Mouse (Mus musculus): ENCODE measurements around the gene Zfp865. TPM values are rescaled to one million over a fixed set of nuclear protein-coding genes. Genes with fewer than 3 reads are reported as not detected.
"Not testable (repeated sequence)": the region's sequence is repeated elsewhere in the genome, so short reads cannot be mapped to it uniquely, and the experiment has no call there.

Gene Zfp865
- 10 to 100 TPM; 33.5 to 39.7 TPM for total RNA-seq (2021)

- peak; percentile 99 for DNase-seq
These were observed at the start of gene Zfp865, which contains the start of gene Ccdc106 for GRCm38 (mm10) chr7:5020000-5020681. Gene Zfp865, plus strand, starts transcription at chr7:5020376. Gene Ccdc106, plus strand, starts transcription at chr7:5020553.

- DNase-seq, result no peak
These were observed 49.1 kb upstream of the Zfp865 start, which contains the start of gene Sbk3 for GRCm38 (mm10) chr7:4971068-4971467. Gene Sbk3, minus strand, starts transcription at chr7:4971168.

DNA sequence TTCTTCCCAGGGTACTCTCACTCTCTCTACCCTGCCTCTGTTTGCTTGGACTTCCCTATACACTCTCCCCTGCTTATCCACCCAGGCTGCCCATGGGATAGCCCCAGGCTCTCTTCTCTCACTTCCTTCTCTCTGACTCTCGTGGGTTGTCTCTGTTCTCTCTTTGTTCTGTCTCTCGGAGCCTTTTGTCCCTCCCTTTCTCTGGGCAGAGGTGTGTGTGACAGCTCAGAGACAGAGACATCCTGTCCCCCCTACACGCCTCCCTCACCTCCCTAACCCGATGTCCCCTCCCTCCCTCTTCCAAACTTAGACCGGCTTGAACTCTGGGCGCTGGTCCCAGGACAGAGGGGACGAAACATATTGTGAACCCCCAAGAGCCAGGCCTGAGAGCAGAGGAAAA lies 48.5 kb upstream of the Zfp865 start:
- no peak for DNase-seq

DNA sequence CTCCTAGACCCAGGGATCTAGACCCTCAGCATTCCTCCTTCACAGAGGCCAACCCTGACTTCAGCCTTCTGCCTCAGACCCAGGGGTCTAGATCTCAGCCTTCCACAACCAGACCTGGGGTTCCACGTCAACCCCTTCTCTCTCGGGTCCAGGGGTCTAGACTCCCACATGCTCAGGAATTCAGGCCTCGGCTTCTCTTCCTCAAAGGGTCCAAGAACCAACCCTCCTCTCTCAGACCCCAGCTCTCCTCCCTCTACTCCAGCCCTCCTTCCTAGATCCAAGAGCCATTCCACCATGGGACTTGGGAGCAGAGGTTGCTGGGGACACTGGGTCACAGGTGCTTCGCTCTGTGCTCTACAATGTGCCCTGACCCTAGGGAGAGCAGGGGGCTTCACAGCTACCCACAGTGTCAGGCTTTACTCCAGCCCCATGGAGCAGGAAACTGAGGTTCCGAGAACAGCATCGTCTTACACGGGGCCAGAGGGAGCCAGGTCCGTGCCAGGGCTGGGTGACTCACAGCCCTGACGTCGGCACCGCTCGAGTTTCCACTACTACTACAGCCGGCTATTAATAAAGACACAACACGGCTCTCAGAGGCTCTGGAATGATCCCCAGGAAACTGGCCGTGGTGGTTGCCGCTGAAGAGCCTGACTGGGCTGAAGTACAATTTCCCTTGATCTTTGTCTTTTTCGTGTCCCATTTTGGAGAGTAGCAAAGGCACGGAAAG lies 47.7 kb upstream of the Zfp865 start:
- DNase-seq, result no peak

GRCm38 (mm10) chr7:4975455-4975854 lies 44.7 kb upstream of the Zfp865 start:
- DNase-seq, result no peak

GRCm38 (mm10) chr7:4976832-4977231 lies 43.3 kb upstream of the Zfp865 start:
- no peak for DNase-seq

DNA sequence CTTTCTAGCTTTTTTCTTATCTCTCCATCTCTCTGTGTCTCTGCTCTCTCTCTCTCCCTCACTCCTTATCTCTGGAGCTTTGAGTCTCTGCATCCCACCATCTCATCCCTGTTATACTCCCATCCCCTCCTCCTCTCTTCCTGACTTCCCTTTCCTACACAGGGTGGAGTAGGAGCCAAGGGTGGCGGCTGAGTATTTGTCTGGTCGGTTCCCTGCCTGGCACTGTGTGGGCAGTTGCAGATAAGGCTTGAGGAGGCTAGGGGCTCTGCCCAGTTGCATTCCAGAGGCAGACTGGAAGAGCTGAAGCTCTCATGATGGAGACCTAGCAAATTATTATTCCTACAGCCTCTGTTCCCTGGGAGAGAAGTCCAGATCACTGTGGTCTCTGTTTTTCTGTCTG lies 31.9 kb upstream of the Zfp865 start:
- DNase-seq, result no peak

GRCm38 (mm10) chr7:4993347-4993998 lies 26.7 kb upstream of the Zfp865 start:
- DNase-seq, result no peak

GRCm38 (mm10) chr7:4993999-4994788 lies 26.0 kb upstream of the Zfp865 start:
- DNase-seq, result no peak

DNA sequence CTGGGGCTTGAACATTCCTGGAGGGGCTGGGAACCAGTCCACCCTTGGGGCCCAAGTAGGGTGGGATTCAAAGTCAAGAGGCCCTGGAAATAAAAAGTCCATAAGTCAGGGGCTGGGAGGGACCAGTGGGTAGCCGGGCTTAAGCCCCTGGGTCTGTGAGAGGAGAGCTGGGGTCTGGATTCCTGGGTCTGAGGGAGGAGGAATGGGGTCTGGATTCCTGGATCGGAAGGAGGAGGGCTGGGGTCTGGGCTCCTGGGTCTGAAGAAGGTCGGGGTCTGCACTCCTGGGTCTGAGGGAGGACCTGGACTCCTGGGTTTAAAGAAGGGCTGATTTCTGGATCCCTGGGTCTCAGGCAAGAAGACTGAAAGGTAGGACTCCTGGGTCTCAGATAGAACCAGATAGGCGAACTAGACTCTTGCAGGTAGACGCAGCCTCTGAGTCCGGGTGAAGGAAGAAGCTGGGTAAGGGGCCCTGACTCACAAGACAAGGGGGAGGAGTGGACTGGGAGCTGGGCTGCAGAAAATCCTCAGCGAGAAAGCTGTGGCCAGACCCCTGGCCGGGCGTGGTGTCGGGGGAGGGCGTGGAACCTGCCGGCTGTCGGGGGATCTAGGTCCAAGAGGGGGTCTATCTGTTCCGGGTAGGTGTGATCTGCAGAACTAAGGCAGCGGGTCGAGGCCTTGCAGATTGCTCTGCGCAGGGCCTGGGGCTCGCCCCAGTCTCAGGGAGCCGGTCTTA lies 24.7 kb upstream of the Zfp865 start:
- DNase-seq, result no peak

DNA sequence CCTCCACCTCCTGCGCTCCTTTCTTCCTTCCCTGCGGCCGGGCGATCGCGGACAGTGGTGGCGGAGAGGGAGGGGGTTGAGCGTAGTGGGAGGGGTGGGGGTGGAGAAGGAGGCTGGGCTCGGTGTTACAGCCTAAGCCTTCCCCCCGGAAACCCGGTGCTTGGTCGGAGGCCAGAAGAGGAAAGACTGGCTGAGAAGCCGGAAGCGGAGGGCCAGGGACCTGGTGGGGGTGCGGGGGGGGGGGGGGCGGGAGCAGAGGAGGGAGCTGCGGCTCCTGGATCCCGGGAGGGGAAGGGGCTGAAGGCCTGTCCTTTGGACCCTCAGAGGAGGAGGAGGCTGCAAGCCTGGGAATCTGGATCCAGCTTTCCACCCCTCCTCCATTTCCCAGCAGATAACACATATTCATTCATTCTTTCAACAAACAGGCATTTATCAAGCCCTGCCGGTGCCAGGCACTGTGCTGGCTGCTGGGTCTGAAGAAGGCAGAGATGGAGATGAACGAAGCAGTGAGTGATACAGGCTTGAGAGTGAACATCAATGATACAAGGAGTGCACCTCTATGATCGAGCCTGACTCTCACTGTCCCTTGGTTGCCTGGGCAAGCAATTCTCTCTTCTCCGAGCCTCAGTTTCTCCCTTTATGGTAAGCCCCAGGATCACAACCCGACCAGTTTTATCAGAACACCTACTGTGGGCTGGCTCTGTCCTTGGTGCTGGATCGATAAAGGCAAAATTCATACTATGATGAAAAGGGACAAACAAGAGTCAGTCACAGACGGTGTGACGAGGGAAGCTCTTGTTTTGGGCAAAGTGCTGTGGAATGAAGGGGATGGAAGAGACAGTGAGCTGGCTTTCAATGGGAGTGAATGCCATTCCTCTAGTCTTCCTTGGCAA lies 23.9 kb upstream of the Zfp865 start, which contains the start of gene Zfp579:
Gene Zfp579 (minus strand): TSS at position 156 of the 893 bp plus-strand sequence.
- peak; percentile 91 to 93 for DNase-seq

DNA sequence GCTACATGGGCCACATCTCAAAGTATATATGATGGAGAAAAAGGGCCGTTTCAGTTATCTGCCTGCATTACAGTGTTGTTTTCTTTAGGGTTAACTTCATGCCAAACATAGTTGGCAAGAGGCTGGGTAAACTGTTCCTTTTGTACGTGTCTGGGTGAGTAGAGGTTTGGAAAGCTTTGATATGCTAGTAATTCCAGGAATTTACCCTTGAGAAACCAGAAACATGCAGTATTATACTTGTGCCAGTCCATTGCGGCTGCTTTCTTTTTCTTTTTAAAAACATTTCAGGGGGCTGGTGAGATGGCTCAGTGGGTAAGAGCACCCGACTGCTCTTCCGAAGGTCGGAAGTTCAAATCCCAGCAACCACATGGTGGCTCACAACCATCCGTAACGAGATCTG lies 23.2 kb upstream of the Zfp865 start:
- DNase-seq, result no peak

DNA sequence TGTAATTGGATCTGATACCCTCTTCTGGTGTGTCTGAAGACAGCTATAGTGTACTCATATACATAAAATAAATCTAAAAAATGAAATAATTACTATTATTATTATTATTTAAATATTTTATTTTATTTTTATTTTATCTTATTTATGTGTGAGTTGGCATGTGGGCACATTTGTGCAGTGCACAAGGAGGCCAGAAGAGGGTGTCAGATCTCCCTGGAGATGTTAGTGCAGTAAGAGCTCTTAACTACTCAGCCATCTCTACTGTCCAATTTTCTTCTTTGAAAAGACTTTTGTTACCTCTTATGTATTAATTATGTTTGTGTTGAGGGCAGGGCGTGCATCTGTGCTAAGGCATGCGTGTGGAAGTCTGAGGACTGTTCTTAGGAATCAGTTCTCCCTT lies 20.3 kb upstream of the Zfp865 start:
- DNase-seq, result no peak

GRCm38 (mm10) chr7:5002876-5003275 lies 17.3 kb upstream of the Zfp865 start:
- DNase-seq, result not testable (repeated sequence)

DNA sequence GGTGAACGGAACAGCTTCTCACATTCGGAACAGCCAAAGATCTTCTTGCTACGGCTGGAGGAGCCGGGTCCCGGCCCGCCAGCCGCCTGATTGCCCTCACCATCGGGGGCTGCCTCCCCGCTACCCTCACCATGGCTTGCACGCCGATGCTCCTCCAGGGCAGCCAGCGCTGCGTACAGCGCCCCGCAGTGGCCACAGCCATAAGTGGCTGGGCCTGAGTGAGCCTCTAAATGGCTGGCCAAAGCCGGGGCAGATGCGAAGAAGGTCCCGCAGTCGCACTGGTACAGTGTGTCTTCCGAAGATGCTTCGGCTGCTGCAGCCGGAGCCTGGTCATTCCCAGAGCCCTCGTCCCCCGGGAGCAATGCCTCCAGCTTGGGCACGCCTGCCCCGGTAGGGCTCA lies 11.9 kb upstream of the Zfp865 start:
- DNase-seq, result no peak

DNA sequence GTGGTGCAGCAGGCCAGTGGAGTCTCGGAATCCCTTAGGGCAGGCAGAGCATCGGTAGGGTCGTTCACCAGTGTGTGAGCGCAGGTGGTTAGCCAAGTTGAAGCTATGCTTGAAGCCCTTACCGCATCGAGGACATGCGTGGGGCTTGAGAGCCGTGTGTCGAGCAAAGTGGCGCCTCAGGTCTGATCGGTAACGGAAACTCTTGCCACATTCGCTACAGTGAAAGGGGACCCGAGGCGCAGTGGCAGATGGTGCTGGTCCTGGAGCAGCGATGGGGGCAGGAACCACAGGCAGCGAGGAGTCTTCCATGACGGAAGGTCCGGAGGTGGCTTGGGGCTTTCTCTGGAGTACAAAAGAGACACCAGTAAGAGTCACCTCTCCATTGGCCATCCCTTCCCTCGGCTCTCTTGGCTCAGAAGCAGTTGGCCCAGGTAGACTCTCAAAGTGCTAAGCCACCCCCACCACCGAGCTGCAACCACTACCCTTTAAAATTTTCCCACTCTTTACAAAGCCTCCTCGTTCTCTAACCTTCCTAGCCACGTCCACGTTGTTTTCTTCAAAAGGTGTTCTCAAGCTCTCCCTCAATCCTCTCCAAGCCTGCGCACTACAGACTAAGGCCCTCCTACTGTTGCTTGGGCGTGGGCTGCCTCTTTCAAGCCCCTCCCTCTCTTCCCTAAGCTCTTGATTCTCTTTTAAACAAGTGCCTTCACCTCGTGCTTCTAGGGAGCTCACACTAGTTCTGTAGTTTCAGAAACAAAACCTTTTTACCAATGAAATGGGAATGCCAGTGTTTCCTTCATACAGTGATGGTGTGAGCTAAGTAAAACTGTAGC lies 7.3 kb upstream of the Zfp865 start:
- no peak for DNase-seq

DNA sequence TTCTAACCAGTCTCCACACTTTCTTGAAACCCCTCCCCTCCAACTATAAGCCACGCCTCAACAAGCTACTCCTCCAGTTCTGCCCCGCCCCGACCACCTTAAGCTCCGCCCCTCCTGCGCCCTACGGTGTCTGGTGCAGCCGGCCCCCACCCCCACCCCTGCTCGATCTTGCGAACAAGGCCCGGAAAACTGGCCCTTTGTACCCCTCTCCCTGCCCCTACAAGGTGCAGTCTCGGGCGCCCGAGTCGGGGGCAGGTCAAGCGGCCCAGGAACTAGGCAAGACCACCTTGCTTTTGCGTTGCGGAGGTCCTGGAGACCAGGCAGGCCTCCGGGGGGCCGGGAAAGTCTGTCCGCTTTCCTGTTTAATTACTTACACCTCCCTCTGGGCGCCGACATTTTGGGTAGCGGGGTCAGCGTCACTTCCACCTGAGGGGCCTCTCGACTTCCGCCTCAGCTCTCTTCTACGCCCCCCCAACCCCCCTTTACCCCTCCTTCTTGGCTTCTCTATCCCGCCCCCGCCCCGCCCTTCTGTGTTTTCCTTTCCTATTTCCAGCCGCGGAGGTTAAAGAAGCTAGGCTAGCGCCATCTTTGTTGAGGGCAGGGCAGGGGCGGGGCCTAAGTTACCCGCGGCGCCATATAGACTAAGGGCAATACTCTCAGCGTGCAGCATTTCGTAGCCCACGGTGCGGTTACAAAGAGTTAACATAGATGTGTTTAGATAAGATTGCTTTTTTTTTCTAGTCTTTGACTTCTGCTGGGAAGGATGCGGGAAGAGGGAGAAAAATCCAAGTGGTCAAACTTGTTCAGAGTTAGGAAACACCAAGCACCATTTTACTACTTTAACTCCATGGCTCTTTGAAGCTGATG lies 5.7 kb upstream of the Zfp865 start, which contains the start of the genes Zfp524 and Fiz1:
Gene Zfp524 (plus strand): TSS at position 165 of the 867 bp plus-strand sequence.
Gene Fiz1 (minus strand): TSS at position 447 of the 867 bp plus-strand sequence.
- DNase-seq, result peak; percentile 95
